Mouse (Mus musculus) small intestine, adult 2 months (tissue): ENCODE data around the gene Xylt1.

ENCODE experiments used
- CTCF ChIP-seq: fragments of 200-500 bp; IDR thresholded peaks from 2 replicates; pipeline ENCODE4 v1.5.1; 2012; ENCODE audit warnings: low read depth, mild to moderate bottlenecking, control low read depth, inconsistent platforms, low read length, moderate library complexity, mixed read lengths; ENCODE audit not compliant: insufficient replicate concordance, insufficient read length; ENCODE audit errors: extremely low read depth
- POLR2A ChIP-seq: fragments of 200-500 bp; IDR thresholded peaks from 2 replicates; pipeline ENCODE4 v1.6.1; 2012; ENCODE audit warnings: low read depth, mild to moderate bottlenecking, control low read depth, inconsistent platforms, low read length, moderate library complexity

DNA sequence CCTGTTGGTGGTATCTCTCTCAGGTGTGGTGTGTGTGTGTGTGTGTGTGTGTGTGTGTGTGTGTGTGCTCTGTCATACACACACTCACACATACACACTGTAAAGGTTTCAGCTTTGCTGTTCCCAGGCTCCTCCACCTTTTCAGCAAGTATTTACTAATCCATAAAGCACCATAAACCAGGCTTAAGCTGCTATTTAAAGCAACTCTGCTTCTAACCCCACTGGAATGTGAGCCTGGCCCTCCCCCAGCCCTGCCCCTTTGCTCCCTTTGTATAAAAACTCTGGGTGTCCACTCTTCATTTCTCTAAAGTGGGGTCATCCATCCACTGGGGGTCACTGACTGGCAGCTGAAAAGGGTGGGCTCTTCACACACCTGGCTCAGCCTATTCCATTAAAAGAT, 70.4 kb downstream of the Xylt1 start:
- TF ChIP-seq POLR2A (no peak), CTCF (no peak)
